Mouse (Mus musculus) G1E (cell line): ENCODE data around the gene Gpc5. TPM values are rescaled to one million over a fixed set of nuclear protein-coding genes. Genes with fewer than 3 reads are reported as not detected.

Experiments used
- ATAC-seq: 2 replicates; pipeline ENCODE4 v1.8.0; 2016; ENCODE audit warnings: mild to moderate bottlenecking; ENCODE audit not compliant: insufficient number of reproducible peaks, poor library complexity, low FRiP score, severe bottlenecking; ENCODE audit errors: extremely low read depth
- DNase-seq: peaks from one replicate; pipeline ENCODE4 v3.0.0; 2012; ENCODE audit warnings: low spot score
- H3K27me3 ChIP-seq: 2 replicates; pipeline ENCODE4 v1.6.1; 2012; ENCODE audit warnings: mild to moderate bottlenecking, low read length, inconsistent platforms; ENCODE audit not compliant: insufficient read depth
- H3K36me3 ChIP-seq: replicated peaks from 2 replicates; pipeline ENCODE3; 2012; ENCODE audit warnings: mild to moderate bottlenecking, inconsistent platforms
- H3K4me1 ChIP-seq: 2 replicates; pipeline ENCODE4 v1.6.1; 2012; ENCODE audit warnings: low read depth, low read length, inconsistent platforms, mixed read lengths; ENCODE audit not compliant: insufficient read depth
- H3K4me3 ChIP-seq: 2 replicates; pipeline ENCODE4 v1.5.1; 2012; ENCODE audit warnings: low read depth, mild to moderate bottlenecking, inconsistent platforms, low read length, moderate library complexity, mixed read lengths
- H3K9me3 ChIP-seq: replicated peaks from 2 replicates; pipeline ENCODE4 v1.6.1; 2012; ENCODE audit warnings: inconsistent platforms
- CTCF ChIP-seq: IDR thresholded peaks from 2 replicates; pipeline ENCODE4 v1.5.1; 2012; ENCODE audit warnings: low read depth, low read length, inconsistent platforms, mixed read lengths
- GATA1 ChIP-seq: IDR thresholded peaks from 2 replicates; pipeline ENCODE4 v1.6.1; 2012; ENCODE audit warnings: borderline replicate concordance, low read length, inconsistent platforms, mixed read lengths
- GATA2 ChIP-seq: IDR thresholded peaks from 2 replicates; pipeline ENCODE4 v1.6.1; 2012; ENCODE audit warnings: low read depth, low read length, inconsistent platforms, borderline replicate concordance
- POLR2AphosphoS5 ChIP-seq: IDR thresholded peaks from 2 replicates; pipeline ENCODE4 v1.6.1; 2012; ENCODE audit warnings: low read depth, low read length, inconsistent platforms; ENCODE audit not compliant: insufficient replicate concordance
- TAL1 ChIP-seq: conservative IDR thresholded peaks from 2 replicates; pipeline ENCODE4 v1.6.1; 2012; ENCODE audit warnings: low read depth, low read length, inconsistent platforms, mixed read lengths
- polyA plus RNA-seq: library from polyadenylated mRNA; stranded (reverse); fragments of >175 nt; gene quantifications from 2 replicates; pipeline ENCODE4 v1.2.3, GENCODE M21; 2012
- total RNA-seq, 2 experiments: library from RNA; stranded (forward) in 1 of 2; stranded (reverse) in 1 of 2; fragments of 200-1000 nt in 1 of 2; fragments of >200 nt in 1 of 2; fragmentation: Nextera tagmentation in 1 of 2; gene quantifications; 2 replicates each; pipeline ENCODE4 v1.2.3; 2014 to 2017

Gpc5 gene
- total and polyA plus RNA-seq, 3 experiments: 0.16 TPM; not detected in 2

GRCm38 (mm10) chr14:115326426-115326825, 234.4 kb downstream of the Gpc5 start:
- H3K9me3 ChIP-seq: peaks cover 40% of the 10 kb centered on the region
- DNase-seq: no peak
- ATAC-seq: no peak

GRCm38 (mm10) chr14:115339084-115339483, 247.1 kb downstream of the Gpc5 start:
- no peak overlapping the region for H3K4me3 ChIP-seq
- H3K27me3 ChIP-seq: no peaks in the 10 kb centered on the region
- H3K9me3 ChIP-seq: peaks cover 26% of the 10 kb centered on the region
- H3K4me1 ChIP-seq: no peaks in the 10 kb centered on the region
- DNase-seq: no peak
- no peak for TF ChIP-seq CTCF
- TF ChIP-seq GATA1: no peak
- no peak for TF ChIP-seq POLR2AphosphoS5
- TF ChIP-seq TAL1: no peak
- TF ChIP-seq GATA2: no peak
- ATAC-seq: no peak
- no peaks in the 10 kb centered on the region for H3K36me3 ChIP-seq

More at GRCm38 (mm10) chr14:115326426-115326825, 234.4 kb downstream of the Gpc5 start:
- H3K4me1 ChIP-seq: no peaks in the 10 kb centered on the region
- TF ChIP-seq GATA1: no peak
- no peak for TF ChIP-seq TAL1
- no peak for TF ChIP-seq GATA2
- no peak for TF ChIP-seq POLR2AphosphoS5
- TF ChIP-seq CTCF: no peak
- H3K27me3 ChIP-seq: no peaks in the 10 kb centered on the region
- no peaks in the 10 kb centered on the region for H3K36me3 ChIP-seq
- no peak overlapping the region for H3K4me3 ChIP-seq

- Histone ChIP-seq H3K4me1 (no peaks in the 10 kb centered on the region), H3K36me3 (no peaks in the 10 kb centered on the region), H3K9me3 (peaks cover 23% of the 10 kb centered on the region), H3K4me3 (no peak overlapping the region), H3K27me3 (no peaks in the 10 kb centered on the region)
- DNase-seq (no peak), ATAC-seq (no peak)
- TF ChIP-seq GATA2 (no peak), POLR2AphosphoS5 (no peak), TAL1 (no peak), GATA1 (no peak), CTCF (no peak)
Measured at GRCm38 (mm10) chr14:115342597-115342996, 250.6 kb downstream of the Gpc5 start.

GRCm38 (mm10) chr14:115349448-115349847, 257.4 kb downstream of the Gpc5 start:
- Histone ChIP-seq H3K9me3 (peaks cover 12% of the 10 kb centered on the region), H3K4me3 (no peak overlapping the region), H3K36me3 (no peaks in the 10 kb centered on the region), H3K27me3 (no peaks in the 10 kb centered on the region), H3K4me1 (no peaks in the 10 kb centered on the region)
- ATAC-seq (no peak), DNase-seq (no peak)
- TF ChIP-seq POLR2AphosphoS5 (no peak), CTCF (no peak), TAL1 (no peak), GATA2 (no peak)

- DNase-seq: no peak
- H3K36me3 ChIP-seq: no peaks in the 10 kb centered on the region
- peaks cover 20% of the 10 kb centered on the region for H3K9me3 ChIP-seq
- no peak overlapping the region for H3K4me3 ChIP-seq
- no peaks in the 10 kb centered on the region for H3K4me1 ChIP-seq
- no peaks in the 10 kb centered on the region for H3K27me3 ChIP-seq
- TF ChIP-seq GATA1 (no peak), POLR2AphosphoS5 (no peak), GATA2 (no peak), TAL1 (no peak), CTCF (no peak)
- ATAC-seq: no peak
Measured at GRCm38 (mm10) chr14:115365320-115365935, 273.4 kb downstream of the Gpc5 start.

- no peaks in the 10 kb centered on the region for H3K36me3 ChIP-seq
- peaks cover 21% of the 10 kb centered on the region for H3K9me3 ChIP-seq
- no peaks in the 10 kb centered on the region for H3K27me3 ChIP-seq
- no peaks in the 10 kb centered on the region for H3K4me1 ChIP-seq
- no peak for TF ChIP-seq GATA2
- TF ChIP-seq POLR2AphosphoS5: no peak
- no peak for TF ChIP-seq GATA1
- no peak for TF ChIP-seq CTCF
- TF ChIP-seq TAL1: no peak
- no peak for DNase-seq
- ATAC-seq: no peak
- H3K4me3 ChIP-seq: no peak overlapping the region
Measured at GRCm38 (mm10) chr14:115369611-115370167, 277.7 kb downstream of the Gpc5 start.

GRCm38 (mm10) chr14:115371131-115371530, 279.1 kb downstream of the Gpc5 start:
- ATAC-seq (no peak), DNase-seq (no peak)
- Histone ChIP-seq H3K4me1 (no peaks in the 10 kb centered on the region), H3K4me3 (no peak overlapping the region), H3K27me3 (no peaks in the 10 kb centered on the region), H3K36me3 (no peaks in the 10 kb centered on the region), H3K9me3 (peaks cover 27% of the 10 kb centered on the region)
- no peak for TF ChIP-seq POLR2AphosphoS5
- TF ChIP-seq TAL1: no peak
- TF ChIP-seq CTCF: no peak
- TF ChIP-seq GATA2: no peak
- TF ChIP-seq GATA1: no peak
